Mouse (Mus musculus): ENCODE data around the gene Gm49387. TPM values are rescaled to one million over a fixed set of nuclear protein-coding genes. Genes with fewer than 3 reads are reported as not detected.

Gm49387 gene
- polyA plus RNA-seq, 1 experiment = not detected

DNA sequence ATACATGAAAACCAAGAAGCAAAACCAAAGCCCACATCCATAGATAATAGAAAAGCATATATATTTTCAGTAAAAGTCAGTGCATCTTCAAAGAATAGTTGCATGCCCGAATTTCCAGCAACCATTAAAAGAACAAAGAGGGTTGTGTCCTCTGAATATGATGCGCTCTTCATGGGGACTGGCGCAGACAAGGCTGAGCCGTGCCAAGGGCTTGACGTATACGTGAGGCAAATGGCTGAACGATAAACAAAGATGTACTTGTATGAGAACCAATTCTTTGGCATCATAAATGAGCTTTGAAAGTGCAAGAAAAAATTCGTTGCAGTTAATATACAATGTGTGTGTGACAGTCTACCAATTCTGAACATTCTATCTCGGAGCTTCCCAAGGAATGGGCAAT, 40.6 kb upstream of the Gm49387 start:
- Histone ChIP-seq H3K9me3 (replicated peaks; ENCODE audit: control insufficient read depth, insufficient read depth, low read length, poor library complexity, severe bottlenecking) (no peaks in the 10 kb centered on the region), H3K36me3 (ENCODE audit: control insufficient read depth, insufficient read depth, low read length, poor library complexity, severe bottlenecking) (no peaks in the 10 kb centered on the region), H3K27ac (ENCODE audit: insufficient read depth, low read length) (no peak overlapping the region), H3K4me3 (ENCODE audit: low read depth, low read length) (no peak overlapping the region), H3K9ac (ENCODE audit: low read depth, poor library complexity, severe bottlenecking) (no peak overlapping the region), H3K27me3 (ENCODE audit: control insufficient read depth, insufficient read depth, low read length, poor library complexity, severe bottlenecking) (no peaks in the 10 kb centered on the region), H3K4me1 (ENCODE audit: control insufficient read depth, insufficient read depth, low read length) (no peaks in the 10 kb centered on the region)
- no peak for TF ChIP-seq CTCF (IDR thresholded peaks at IDR 0.05; ENCODE audit: low read depth, low read length)

DNA sequence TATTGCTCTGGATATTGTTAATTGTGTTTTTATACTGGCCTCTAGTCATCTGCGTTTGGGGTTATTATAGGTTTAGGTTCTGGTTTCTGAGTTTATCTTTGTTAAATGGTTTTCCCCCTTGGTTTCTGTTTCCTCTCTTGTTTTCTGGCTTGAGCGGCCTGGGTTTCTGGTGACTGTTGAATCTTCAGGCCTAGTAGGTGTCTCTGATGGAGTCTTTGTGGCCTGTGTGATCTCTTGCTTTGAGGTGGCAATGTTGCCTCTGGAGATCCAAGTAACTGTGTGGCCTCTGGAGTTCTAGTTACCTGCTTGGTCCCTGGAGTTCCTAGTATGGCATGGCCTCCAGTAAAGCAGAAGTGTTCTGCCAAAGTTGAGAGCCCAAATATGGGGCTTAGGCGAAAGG, 40.0 kb upstream of the Gm49387 start:
- no peaks in the 10 kb centered on the region for H3K27me3 ChIP-seq (ENCODE audit: control insufficient read depth, insufficient read depth, low read length, poor library complexity, severe bottlenecking)
- TF ChIP-seq EP300 (IDR thresholded peaks at IDR 0.05; ENCODE audit: insufficient read depth, low read depth, low read length) = no peak
- no peak for TF ChIP-seq POLR2A (IDR thresholded peaks at IDR 0.05; ENCODE audit: insufficient read depth, low read length)
- no peak for TF ChIP-seq CTCF (IDR thresholded peaks at IDR 0.05; ENCODE audit: low read depth, low read length)
- no peaks in the 10 kb centered on the region for H3K9me3 ChIP-seq (replicated peaks; ENCODE audit: control insufficient read depth, insufficient read depth, low read length, poor library complexity, severe bottlenecking)
- no peak overlapping the region for H3K4me3 ChIP-seq (ENCODE audit: low read depth, low read length)
- H3K27ac ChIP-seq (ENCODE audit: insufficient read depth, low read length) = no peak overlapping the region
- H3K9ac ChIP-seq (ENCODE audit: low read depth, poor library complexity, severe bottlenecking) = no peak overlapping the region
- no peaks in the 10 kb centered on the region for H3K4me1 ChIP-seq (ENCODE audit: control insufficient read depth, insufficient read depth, low read length)
- no peaks in the 10 kb centered on the region for H3K36me3 ChIP-seq (ENCODE audit: control insufficient read depth, insufficient read depth, low read length, poor library complexity, severe bottlenecking)

DNA sequence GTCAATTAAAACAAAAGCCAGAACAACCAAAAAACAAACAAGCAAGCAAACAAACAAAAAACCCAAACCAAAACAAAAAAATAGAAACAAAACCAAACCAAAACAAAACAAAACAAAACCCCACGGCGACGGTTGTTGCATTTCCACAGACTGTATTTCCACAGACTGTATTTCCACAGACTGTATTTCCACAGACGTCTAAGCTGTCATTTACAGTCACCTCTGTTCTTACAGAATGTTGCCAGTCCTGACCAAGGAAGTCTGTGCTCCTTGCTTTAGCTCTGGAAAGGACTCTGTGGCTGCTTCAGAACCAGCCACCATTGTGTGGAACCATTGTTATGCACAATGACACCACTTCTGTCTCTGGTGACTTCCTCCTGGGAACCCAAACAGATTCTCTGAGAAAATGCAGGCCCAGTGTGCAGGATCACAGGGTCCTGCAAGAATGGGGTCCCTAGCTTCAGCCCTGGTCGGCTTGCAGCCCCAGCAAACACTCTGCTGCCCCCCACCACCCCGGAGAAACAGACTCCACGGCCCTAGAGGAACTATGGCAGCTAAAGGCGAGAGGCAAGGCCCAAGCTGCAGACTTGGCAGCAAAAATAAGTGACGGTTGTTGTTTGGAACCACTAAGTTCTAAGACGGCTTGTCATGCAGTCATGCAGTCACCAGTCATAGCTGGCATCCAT, 31.1 kb upstream of the Gm49387 start:
- H3K36me3 ChIP-seq (ENCODE audit: control insufficient read depth, insufficient read depth, low read length, poor library complexity, severe bottlenecking) = no peaks in the 10 kb centered on the region
- TF ChIP-seq CTCF (IDR thresholded peaks at IDR 0.05; ENCODE audit: low read depth, low read length) (no peak), EP300 (IDR thresholded peaks at IDR 0.05; ENCODE audit: insufficient read depth, low read depth, low read length) (no peak), POLR2A (IDR thresholded peaks at IDR 0.05; ENCODE audit: insufficient read depth, low read length) (no peak)
- no peak overlapping the region for H3K4me3 ChIP-seq (ENCODE audit: low read depth, low read length)
- H3K27me3 ChIP-seq (ENCODE audit: control insufficient read depth, insufficient read depth, low read length, poor library complexity, severe bottlenecking) = no peaks in the 10 kb centered on the region
- H3K4me1 ChIP-seq (ENCODE audit: control insufficient read depth, insufficient read depth, low read length) = no peaks in the 10 kb centered on the region
- no peak overlapping the region for H3K27ac ChIP-seq (ENCODE audit: insufficient read depth, low read length)
- H3K9me3 ChIP-seq (replicated peaks; ENCODE audit: control insufficient read depth, insufficient read depth, low read length, poor library complexity, severe bottlenecking) = no peaks in the 10 kb centered on the region
- no peak overlapping the region for H3K9ac ChIP-seq (ENCODE audit: low read depth, poor library complexity, severe bottlenecking)

- no peaks in the 10 kb centered on the region for H3K4me1 ChIP-seq (ENCODE audit: control insufficient read depth, insufficient read depth, low read length)
- H3K9me3 ChIP-seq (replicated peaks; ENCODE audit: control insufficient read depth, insufficient read depth, low read length, poor library complexity, severe bottlenecking) = no peaks in the 10 kb centered on the region
- H3K36me3 ChIP-seq (ENCODE audit: control insufficient read depth, insufficient read depth, low read length, poor library complexity, severe bottlenecking) = no peaks in the 10 kb centered on the region
- H3K4me3 ChIP-seq (ENCODE audit: low read depth, low read length) = no peak overlapping the region
- no peak overlapping the region for H3K9ac ChIP-seq (ENCODE audit: low read depth, poor library complexity, severe bottlenecking)
- no peak for TF ChIP-seq POLR2A (IDR thresholded peaks at IDR 0.05; ENCODE audit: insufficient read depth, low read length)
- no peak for TF ChIP-seq CTCF (IDR thresholded peaks at IDR 0.05; ENCODE audit: low read depth, low read length)
- TF ChIP-seq EP300 (IDR thresholded peaks at IDR 0.05; ENCODE audit: insufficient read depth, low read depth, low read length) = no peak
- H3K27ac ChIP-seq (ENCODE audit: insufficient read depth, low read length) = no peak overlapping the region
- no peaks in the 10 kb centered on the region for H3K27me3 ChIP-seq (ENCODE audit: control insufficient read depth, insufficient read depth, low read length, poor library complexity, severe bottlenecking)
Measured at GRCm38 (mm10) chr14:31669642-31670490, 29.2 kb upstream of the Gm49387 start.

- TF ChIP-seq EP300 (IDR thresholded peaks at IDR 0.05; ENCODE audit: insufficient read depth, low read depth, low read length) (no peak), POLR2A (IDR thresholded peaks at IDR 0.05; ENCODE audit: insufficient read depth, low read length) (no peak), CTCF (IDR thresholded peaks at IDR 0.05; ENCODE audit: low read depth, low read length) (no peak)
Measured at GRCm38 (mm10) chr14:31669161-31669611, 28.5 kb upstream of the Gm49387 start.

DNA sequence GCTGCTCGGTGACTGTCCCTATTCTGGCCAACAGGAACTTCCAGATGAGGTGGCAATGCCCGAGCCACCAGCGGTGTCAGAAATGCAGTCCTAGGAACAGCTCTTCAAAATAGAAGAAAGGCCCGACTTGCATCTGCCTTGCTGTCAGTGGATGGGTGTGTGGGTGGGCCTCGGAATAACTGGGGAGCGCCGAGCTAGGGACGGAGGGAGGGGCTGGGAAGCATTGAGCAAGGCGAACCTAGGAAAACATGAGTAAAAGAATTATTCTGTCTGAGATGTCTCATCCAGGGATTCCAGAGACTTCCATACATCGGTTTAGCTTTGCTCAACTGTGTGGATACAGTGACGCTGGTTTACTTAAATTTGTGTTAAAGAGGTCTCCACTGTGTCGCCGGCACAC, 27.6 kb upstream of the Gm49387 start:
- TF ChIP-seq EP300 (IDR thresholded peaks at IDR 0.05; ENCODE audit: insufficient read depth, low read depth, low read length) (no peak), CTCF (IDR thresholded peaks at IDR 0.05; ENCODE audit: low read depth, low read length) (no peak), POLR2A (IDR thresholded peaks at IDR 0.05; ENCODE audit: insufficient read depth, low read length) (no peak)
- Histone ChIP-seq H3K36me3 (ENCODE audit: control insufficient read depth, insufficient read depth, low read length, poor library complexity, severe bottlenecking) (no peaks in the 10 kb centered on the region), H3K9me3 (replicated peaks; ENCODE audit: control insufficient read depth, insufficient read depth, low read length, poor library complexity, severe bottlenecking) (no peaks in the 10 kb centered on the region), H3K4me1 (ENCODE audit: control insufficient read depth, insufficient read depth, low read length) (no peaks in the 10 kb centered on the region), H3K27me3 (ENCODE audit: control insufficient read depth, insufficient read depth, low read length, poor library complexity, severe bottlenecking) (no peaks in the 10 kb centered on the region), H3K9ac (ENCODE audit: low read depth, poor library complexity, severe bottlenecking) (no peak overlapping the region), H3K27ac (ENCODE audit: insufficient read depth, low read length) (no peak overlapping the region), H3K4me3 (ENCODE audit: low read depth, low read length) (no peak overlapping the region)

More at GRCm38 (mm10) chr14:31669161-31669611, 28.5 kb upstream of the Gm49387 start:
- Histone ChIP-seq H3K4me1 (ENCODE audit: control insufficient read depth, insufficient read depth, low read length) (no peaks in the 10 kb centered on the region), H3K9ac (ENCODE audit: low read depth, poor library complexity, severe bottlenecking) (no peak overlapping the region), H3K9me3 (replicated peaks; ENCODE audit: control insufficient read depth, insufficient read depth, low read length, poor library complexity, severe bottlenecking) (no peaks in the 10 kb centered on the region), H3K4me3 (ENCODE audit: low read depth, low read length) (no peak overlapping the region), H3K36me3 (ENCODE audit: control insufficient read depth, insufficient read depth, low read length, poor library complexity, severe bottlenecking) (no peaks in the 10 kb centered on the region), H3K27me3 (ENCODE audit: control insufficient read depth, insufficient read depth, low read length, poor library complexity, severe bottlenecking) (no peaks in the 10 kb centered on the region), H3K27ac (ENCODE audit: insufficient read depth, low read length) (no peak overlapping the region)
